ENCODE assay signal across 17 mouse cellular contexts in genomic region chr4:125481256-125481655, GRCm38 (mm10). TPM values are rescaled to one million over a fixed set of nuclear protein-coding genes. Genes with fewer than 3 reads are reported as not detected.
"Had no signal": no experiment of that assay in that cellular context is flagged by ENCODE, and none has a peak within 500 bp of the region (broad histone marks: within the 10 kb centered on the region; RNA-seq: fewer than 3 reads in every experiment).

No protein-coding gene starts in this region.

- H3K9me3 ChIP-seq: neural tube, embryonic 12.5 days; neural tube, embryonic 13.5 days; neural tube, embryonic 15.5 days; stomach, embryonic 15.5 days had no signal

- H3K4me2 ChIP-seq: neural tube, embryonic 12.5 days; neural tube, embryonic 13.5 days; neural tube, embryonic 15.5 days; stomach, embryonic 15.5 days had no signal

- DNase-seq: retina, postnatal 1 day; right cerebral cortex, postnatal 14 days; right cerebral cortex, postnatal 25 days; right cerebral cortex, postnatal 4 days; spleen, adult 18-20 months; thymus, adult 18-20 months; thymus, adult 2 months; thymus, postnatal 14 days; thymus, postnatal 25 days; thymus, postnatal 36 days; thymus, postnatal 4 days had no signal

- H3K36me3 ChIP-seq: neural tube, embryonic 12.5 days; neural tube, embryonic 13.5 days; neural tube, embryonic 15.5 days; stomach, embryonic 15.5 days had no signal

- H3K27ac ChIP-seq: neural tube, embryonic 12.5 days; neural tube, embryonic 13.5 days; neural tube, embryonic 15.5 days; stomach, embryonic 15.5 days; stomach, postnatal 0 days had no signal

- H3K4me1 ChIP-seq: stomach, embryonic 15.5 days had no signal

- H3K4me3 ChIP-seq: neural tube, embryonic 12.5 days; neural tube, embryonic 13.5 days; neural tube, embryonic 15.5 days; stomach, embryonic 15.5 days had no signal

- H3K9ac ChIP-seq: neural tube, embryonic 12.5 days; neural tube, embryonic 13.5 days; neural tube, embryonic 15.5 days; stomach, embryonic 15.5 days had no signal

RNA-seq across cellular contexts. Expression of gene Grik3, which starts 9.2 kb away (rescaled TPM):
- total RNA-seq: neutrophil, adult 5-6 weeks had no signal
